ENCODE assay signal across 9 mouse cellular contexts in genomic region chr16:95708211-95709004, GRCm38 (mm10). TPM values are rescaled to one million over a fixed set of nuclear protein-coding genes. Genes with fewer than 3 reads are reported as not detected.
DNase-seq lines count a peak whose midpoint lies in the region; ATAC-seq and TF ChIP-seq lines count a peak whose summit lies in the region.
"Had no signal": no experiment of that assay in that cellular context is flagged by ENCODE, and none has a peak within 500 bp of the region (broad histone marks: within the 10 kb centered on the region; RNA-seq: fewer than 3 reads in every experiment).

No protein-coding gene starts in this region.

- CTCF ChIA-PET in Patski (lab: Charles Lee) = no interaction called here

- peaks cover 19% of the 10 kb centered on the region for H3K36me3 ChIP-seq in heart, embryonic 11.5 days (ENCODE audit: control insufficient read depth, insufficient read depth, low read length)

- in situ Hi-C loops in Patski (cut with MboI; ENCODE audit: low pct_unique_long_range_greater_than_20kb) = loop anchor here (5.0 kb wide), 1 partner anchor 119 kb away; no protein-coding TSS in a partner anchor

- H3K4me2 ChIP-seq in heart, embryonic 11.5 days = no peak overlapping the region

- no peak overlapping the region for H3K9ac ChIP-seq in heart, embryonic 11.5 days (ENCODE audit: low read depth, low read length)

- H3K27me3 ChIP-seq in heart, embryonic 11.5 days (ENCODE audit: control insufficient read depth, insufficient read depth, low read length) = no peaks in the 10 kb centered on the region
- no peaks in the 10 kb centered on the region for H3K27me3 ChIP-seq in Patski

- H3K4me1 ChIP-seq in heart, embryonic 11.5 days (ENCODE audit: control insufficient read depth, insufficient read depth, low read length) = peaks cover 19% of the 10 kb centered on the region

- WGBS in heart, embryonic 11.5 days (ENCODE audit: insufficient replicate concordance) = 73% methylated on average over 21 of the region's 21 CpGs

- no peak overlapping the region for H3K27ac ChIP-seq in heart, embryonic 11.5 days (ENCODE audit: low read depth, low read length)

- ATAC-seq in heart, embryonic 11.5 days (replicated peaks; ENCODE audit: insufficient number of reproducible peaks, low FRiP score, low TSS enrichment) = no peak
- ATAC-seq in Patski = peak; percentile 88

- DNase-seq in heart, adult 18-20 months = peak; percentile 44 to 52
- DNase-seq in Patski (ENCODE audit: low read depth, low spot score) = no peak
- peak; percentile 46 for DNase-seq in kidney, adult 9 months
- peak; percentile 47 for DNase-seq in lung, postnatal 14 days
- DNase-seq in spleen, adult 12 weeks (ENCODE audit: low spot score) = no peak
- no peak for DNase-seq in cerebellum, postnatal 4 days (ENCODE audit: low spot score in 2 of 2)
- no peak for DNase-seq in retina, embryonic 14.5 days (ENCODE audit: low spot score)
- DNase-seq: cerebellum, adult 8-10 months had no signal

- POLR2A ChIA-PET in Patski (lab: Charles Lee) = interaction anchor here (0.6 kb wide), 1 partner anchor 46 kb away, joined by 3 read pairs; no protein-coding TSS in a partner anchor

- H3K4me3 ChIP-seq in heart, embryonic 11.5 days (ENCODE audit: low read depth, low read length) = no peak overlapping the region

- TF ChIP-seq CTCF in Patski (IDR thresholded peaks at IDR 0.05) = no peak

- no peaks in the 10 kb centered on the region for H3K9me3 ChIP-seq in heart, embryonic 11.5 days (replicated peaks; ENCODE audit: control insufficient read depth, low read length)

RNA-seq across cellular contexts. Expression of gene Ets2, which starts 6.5 kb away (rescaled TPM):
- 10 to 100 TPM; 44.7 to 51.2 TPM for total RNA-seq in heart, adult 18-20 months (2021)
- polyA plus RNA-seq in heart, embryonic 11.5 days (2014; fragmentation: Nextera tagmentation; extraction: Ambion mirVana) = 26.8 and 45.4 TPM in 2 replicates
- 37.0 TPM for polyA plus RNA-seq in Patski (2021)

Comparison
In these comparisons a context has a peak if more than half of its experiments do, and no peak if none do; other contexts are left out.
1. DNase-seq: peak in heart, adult 18-20 months (2 of 2), kidney, adult 9 months (single experiment) and lung, postnatal 14 days (single experiment); none in Patski (single experiment), spleen, adult 12 weeks (single experiment), cerebellum, postnatal 4 days (0 of 2) and retina, embryonic 14.5 days (single experiment).